Mouse (Mus musculus) cerebellum, adult 11 months (tissue): ENCODE data around the gene Sun2.

Experiments used
- DNase-seq: peaks from one replicate; pipeline ENCODE4 v3.0.0; 2022

Sun2 gene

DNA sequence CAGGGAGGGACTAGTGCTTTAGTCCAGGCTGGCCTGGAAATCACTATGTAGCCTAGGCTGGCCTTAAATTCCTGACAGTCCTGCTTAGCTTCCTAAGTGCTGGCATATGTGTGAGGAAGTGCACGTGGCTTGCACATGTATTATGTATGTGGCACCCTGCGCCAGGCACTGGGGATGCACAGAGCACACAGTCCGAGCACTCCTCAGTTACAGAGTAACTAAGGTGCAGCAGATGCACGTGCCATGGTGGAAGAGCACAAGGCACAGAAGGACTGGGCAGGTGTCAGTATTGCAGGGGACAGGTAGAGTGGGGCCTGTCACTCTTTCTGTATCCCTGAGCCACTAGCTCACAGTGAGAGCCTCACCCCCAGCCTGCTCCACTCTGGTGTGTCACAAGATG lies 12.8 kb upstream of the Sun2 start:
- DNase-seq = no peak

DNA sequence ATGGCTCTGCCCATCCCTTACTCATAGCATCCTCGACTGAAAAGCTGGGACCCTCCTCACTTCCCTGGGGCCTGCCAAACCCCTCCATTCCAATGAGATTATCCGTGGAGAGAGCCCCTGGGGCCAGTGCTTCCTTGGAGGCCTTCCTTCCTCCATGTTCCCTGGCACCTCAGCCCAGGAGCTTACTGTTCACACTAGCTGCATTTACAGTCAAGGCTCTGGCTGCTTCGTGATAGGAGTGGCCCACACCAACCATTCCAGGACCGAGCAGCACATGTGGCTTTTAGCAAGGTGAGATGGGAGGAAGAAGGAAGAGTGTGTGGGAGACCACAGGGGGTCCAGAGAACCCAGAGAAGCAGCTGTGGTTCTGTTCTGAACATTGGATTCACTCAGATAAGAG lies 11.5 kb upstream of the Sun2 start:
- DNase-seq = no peak

DNA sequence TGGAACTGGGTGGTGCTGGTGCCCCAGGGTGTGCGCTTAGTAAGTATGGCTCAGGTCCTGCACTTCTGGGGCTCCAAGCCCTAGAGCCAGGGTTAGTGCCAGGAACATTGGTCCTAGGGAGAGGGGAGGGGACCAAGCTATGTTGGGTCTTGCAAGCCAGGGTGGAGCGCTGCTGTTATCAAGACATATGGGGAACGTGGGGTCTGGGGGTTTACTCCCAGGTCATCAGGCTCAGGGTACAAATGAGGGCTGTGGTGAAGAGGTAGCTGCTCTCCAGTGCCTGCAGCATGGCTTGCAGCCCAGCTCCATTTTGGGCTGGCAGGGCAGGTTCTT lies 11.1 kb upstream of the Sun2 start:
- no peak for DNase-seq

DNA sequence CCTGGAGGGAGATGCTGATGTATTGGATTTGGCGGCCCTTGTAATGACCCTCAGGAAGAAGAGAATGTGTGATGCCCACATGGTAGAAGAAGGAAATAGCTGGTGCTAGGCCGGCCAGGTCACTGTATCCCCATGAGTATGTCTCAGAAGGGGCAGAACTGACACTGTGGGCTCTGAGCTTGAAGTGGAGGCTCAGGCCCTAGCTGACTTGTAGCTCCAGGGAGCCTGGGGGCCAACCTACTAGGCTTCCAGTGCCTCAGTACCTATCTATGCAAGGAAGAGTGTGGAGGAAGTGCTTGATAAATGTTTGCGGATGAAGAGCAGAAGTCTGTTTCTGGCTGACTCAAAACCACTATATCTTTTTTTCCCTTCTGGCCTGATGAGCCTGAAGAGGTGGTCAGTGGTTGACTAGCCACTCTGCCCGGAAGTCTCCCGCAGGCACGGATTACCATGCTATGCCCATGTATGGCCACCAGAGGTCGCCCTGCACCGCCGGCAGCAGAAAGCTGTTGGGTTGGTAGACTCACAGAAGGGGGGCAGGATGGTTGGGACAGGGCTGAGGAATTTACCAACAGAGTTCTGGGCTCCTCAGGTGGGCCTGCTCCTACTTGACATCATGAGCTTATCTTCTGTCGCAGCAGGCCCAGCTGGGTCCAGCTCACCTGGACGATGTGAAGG lies 10.5 kb upstream of the Sun2 start:
- DNase-seq = peak; percentile 79

DNA sequence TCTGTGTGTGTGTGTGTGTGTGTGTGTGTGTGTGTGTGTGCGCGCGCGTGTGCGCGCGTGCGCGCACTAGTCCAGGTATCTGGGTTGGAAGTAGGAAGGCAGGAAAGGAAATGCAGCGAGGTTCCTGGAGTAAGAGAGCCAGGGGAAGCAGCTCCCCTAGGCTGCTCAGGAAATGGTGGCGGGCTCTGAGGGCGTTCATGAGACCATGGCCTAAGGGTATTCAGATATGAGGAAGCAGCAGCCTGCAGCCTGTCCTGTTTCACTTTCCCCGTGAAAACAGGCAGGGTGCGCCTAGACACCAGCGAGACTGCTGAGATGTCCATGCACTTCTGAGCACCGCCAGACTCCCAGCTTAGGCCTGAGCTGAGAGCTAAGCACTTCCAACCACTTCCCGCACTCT lies 9.4 kb upstream of the Sun2 start:
- no peak for DNase-seq

DNA sequence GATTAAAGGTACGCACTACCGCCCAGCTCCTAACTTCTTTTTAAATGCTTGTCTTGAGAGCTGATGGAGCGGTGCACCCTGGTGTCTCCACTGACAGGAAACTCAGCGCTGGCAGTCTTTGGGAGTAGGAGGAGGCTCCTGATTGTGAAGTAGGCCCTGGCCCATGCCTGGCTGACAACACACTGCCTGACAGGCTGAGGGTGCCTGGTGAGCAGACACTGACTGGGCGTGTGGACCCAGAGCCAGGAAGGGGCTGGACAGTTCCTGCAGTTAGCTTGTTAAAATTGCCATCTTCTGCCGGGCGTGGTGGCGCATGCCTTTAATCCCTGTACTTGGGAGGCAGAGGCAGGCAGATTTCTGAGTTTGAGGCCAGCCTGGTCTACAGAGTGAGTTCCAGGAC lies 7.9 kb upstream of the Sun2 start:
- DNase-seq = no peak

DNA sequence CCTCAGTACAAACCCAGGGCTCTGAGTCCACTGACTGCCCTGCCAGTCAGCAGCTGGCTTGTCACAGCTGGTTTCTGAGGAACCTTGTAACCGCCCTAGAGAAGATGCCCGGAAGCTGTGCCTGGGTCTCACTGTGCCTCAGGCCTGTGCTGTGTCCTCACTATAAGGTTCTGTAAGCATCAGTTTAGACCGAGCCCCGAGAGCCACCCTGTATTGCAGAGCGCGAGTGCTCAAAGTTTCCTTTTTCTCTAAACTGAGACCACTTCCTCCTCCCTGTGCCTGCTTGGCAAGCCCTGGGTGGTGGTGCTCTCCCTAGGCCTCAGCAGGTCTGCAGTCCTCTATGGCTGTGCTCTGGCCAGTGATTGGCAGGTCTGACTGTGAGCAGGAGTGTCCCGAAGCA lies 6.8 kb upstream of the Sun2 start:
- no peak for DNase-seq

DNA sequence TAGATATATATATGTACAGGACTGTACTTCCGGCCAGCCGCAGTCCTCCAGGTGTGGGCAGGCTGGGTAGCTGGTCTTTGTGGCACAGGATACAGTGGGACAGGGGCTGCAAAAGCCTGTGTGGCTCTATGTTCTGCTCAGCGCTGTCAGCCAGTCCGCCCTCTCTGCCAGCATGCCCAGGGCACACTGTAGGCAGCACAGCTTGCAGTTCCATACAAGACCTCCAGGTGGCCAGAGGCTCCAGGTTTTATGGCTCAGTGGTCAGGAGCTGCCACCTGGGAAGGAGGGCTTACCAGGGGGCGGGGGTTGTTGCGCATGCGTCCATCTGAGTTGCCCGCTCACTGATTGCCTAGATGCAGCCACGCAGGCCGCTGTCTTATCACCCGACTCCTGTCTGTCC lies 5.7 kb upstream of the Sun2 start:
- no peak for DNase-seq

DNA sequence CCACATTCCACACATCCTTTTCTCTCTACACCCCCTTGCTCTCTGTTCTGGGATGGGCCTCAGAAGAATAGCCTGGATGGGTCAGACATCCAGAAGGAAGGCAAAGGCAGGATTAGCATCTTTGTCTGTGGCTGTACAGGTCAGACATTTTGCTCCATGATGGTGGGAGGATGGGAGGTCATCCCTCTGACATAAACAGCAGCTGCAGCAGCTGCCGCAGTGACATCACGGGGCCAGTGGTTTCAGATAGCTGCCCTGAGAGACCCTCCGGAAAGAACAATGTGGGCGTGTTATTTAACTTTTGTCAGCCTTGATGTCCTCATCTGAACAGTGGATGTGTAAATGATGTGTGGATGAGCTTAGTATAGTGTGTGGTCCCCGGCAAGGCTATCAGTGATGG lies 3.5 kb upstream of the Sun2 start:
- DNase-seq = no peak

DNA sequence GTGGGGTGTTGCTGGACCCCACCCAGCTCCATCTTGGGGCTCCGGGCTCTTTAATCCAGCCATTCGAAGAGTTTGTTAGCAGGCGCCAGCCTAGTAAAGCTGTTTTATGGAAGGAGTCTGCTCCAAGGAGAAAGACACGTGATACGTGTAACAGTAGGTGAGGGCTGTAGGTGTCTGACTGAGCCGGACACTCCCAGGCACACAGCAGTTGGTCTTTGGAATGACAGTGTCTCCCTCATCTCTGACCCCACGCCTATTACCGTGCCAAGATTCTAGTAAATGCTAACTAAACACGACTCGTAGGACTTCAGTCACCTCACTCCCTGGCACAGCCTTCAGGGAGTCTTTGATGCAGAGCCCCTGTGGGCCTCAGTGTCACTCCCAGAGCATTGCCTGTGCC lies 3.0 kb upstream of the Sun2 start:
- DNase-seq = no peak

DNA sequence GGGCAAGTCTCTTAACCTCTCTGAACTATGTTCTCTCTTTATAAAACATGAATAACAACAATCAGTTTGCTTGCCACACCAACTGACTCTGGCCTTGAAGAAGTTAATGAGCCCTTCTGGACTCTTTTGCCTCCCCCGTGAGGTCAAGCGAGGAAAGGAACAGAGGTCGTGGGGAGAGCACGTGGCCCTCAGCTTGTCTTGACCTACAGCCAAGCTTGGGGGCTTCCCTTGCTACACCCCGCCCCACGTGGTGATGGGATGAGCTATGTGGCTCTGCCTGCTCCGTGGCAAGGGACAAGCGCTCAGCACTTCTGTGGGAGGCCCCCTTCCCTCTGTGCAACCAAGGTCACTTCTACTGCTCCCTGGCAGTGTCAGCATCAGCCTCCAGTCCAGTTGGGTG lies 2.4 kb upstream of the Sun2 start:
- DNase-seq = no peak

DNA sequence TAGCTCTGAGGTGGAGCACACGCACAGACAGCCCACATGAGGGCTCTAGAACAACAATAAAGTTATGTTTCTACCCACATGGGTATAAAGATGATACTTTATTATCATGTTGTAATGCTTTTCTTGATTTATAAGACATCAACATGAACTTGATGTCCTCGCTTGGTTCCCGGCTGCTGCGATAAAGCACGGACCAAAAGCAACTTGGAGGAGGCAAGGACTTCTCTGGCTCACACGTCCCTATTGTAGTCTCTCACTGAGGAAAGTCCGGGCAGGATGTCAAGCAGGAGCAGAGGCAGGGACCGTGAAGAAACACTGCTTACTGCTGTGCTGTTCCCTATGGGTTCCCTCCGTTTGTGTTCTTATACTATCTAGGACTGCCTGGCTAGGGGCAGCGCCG lies 1.7 kb upstream of the Sun2 start:
- no peak for DNase-seq

DNA sequence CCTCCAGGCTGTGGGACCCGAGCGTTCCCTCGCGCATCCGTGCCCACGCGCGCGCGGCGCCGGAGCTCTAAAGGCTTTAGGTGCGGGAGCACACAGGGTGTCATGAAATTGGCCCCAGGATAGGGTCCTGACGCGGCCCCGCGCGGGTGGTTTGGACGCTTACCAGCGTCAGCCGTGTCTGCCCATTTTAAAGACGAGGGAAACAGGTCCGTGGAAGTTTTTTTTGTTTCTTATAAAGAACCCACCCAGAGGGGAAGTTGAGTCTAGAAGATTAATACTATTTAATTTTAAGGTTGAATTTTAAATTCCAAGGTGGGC lies 329 bp upstream of the Sun2 start:
- no peak for DNase-seq

DNA sequence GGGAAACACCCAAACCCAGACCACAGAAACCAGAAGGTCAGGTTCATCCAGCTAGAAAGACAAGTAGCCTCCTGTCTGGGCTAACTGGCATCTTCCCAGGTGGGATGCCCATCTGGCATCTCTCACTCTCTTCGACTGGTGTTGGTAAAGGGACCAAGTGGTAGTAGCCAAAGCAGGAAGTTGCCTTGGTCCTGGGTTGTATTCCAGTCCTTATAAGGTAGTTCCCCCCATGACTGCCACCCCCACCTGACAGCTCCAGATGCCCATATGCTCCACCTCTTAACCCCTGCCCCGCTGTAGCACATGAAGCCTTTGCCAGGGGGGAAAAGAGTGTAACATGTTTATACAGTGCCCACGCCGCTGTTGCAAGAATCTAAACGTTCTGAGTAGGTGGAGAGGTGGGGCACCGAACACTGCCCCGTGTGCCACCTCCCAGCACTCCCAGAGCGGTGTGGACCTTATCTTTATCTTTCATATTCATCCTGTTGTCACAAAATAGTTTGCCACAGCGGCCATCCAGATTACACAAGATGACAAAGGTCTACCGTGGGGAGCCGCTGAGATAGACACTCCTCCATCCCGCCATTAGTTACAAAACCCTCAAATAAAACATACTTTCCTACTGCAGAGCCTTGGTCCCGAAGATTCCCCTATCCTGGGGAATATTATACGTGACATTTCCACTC lies 1.0 kb downstream of the Sun2 start:
- no peak for DNase-seq

DNA sequence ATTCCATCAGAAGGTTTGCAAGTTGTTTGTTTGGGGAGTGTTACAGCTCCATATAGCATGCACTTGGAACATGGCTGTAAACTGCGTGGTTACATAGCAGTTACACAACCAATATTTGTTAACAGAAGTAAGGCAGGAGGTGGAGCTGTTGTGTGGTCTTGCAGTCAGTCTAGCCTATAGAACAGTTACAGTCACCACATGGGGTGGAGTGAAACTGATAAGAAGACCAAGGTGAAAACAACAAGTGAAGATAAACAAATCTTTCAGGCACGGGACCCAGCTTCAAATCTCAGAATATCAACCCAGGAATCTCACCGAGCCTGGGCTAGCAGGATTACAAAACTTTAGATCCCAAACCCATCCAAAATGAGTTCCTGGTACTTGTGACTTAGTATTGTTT lies 1.6 kb downstream of the Sun2 start:
- DNase-seq = no peak

DNA sequence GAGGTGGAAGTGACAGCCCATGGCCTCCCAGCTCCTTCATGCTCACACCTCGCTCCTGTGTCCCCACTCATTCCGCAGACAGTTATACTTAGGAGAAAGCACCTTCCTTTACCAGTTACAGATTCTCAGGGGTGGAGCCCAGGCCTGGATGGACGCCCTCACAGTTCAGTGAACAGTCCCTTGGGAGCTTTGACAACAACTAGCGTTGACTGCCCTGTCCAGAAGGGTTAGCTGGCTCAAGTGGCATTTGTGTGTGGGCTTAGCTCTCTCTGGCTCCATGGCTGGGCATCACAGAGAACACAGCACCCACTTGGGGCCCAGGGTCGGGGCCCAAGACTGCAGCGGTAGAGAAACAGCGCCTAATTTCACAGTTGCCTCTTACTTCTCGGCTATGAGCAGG lies 8.0 kb downstream of the Sun2 start:
- no peak for DNase-seq

DNA sequence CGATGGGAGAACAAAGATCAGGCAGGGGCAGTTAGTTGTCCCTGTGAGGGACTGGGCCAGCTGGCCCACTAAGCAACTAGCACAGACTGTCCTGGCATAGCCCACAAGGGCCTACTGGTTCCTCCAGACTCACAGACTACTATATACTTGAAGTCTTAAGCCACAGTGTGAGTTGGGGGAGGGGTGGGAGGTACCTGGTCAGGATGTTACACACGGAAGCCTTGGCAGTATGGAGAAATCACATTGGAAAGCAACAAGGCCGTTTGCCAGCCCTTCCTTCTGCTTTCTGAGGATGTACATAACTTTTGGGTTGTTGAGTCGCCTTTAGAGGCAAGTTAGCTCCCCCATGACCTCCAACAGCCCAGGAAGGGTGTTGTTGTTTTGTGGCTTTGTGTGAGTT lies 8.7 kb downstream of the Sun2 start:
- no peak for DNase-seq

DNA sequence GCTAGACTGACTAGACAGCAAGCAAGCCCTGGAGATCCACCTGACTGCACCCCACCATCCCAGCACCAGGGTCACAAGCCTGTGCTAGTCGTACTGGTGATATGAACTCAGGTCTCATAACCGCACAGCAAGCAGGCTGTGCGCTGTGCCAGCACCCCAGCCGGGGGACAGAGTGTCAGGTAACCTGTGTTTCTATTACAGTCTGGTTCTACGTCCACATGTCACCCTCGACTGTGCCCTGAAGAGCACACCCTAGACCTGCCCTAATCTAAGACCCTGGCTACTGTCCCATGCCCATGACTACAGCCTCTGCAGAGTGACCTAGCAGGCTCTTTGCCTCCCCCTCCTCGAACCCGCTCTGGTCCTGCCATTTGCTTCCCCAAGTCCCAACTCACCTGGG lies 9.1 kb downstream of the Sun2 start:
- no peak for DNase-seq

DNA sequence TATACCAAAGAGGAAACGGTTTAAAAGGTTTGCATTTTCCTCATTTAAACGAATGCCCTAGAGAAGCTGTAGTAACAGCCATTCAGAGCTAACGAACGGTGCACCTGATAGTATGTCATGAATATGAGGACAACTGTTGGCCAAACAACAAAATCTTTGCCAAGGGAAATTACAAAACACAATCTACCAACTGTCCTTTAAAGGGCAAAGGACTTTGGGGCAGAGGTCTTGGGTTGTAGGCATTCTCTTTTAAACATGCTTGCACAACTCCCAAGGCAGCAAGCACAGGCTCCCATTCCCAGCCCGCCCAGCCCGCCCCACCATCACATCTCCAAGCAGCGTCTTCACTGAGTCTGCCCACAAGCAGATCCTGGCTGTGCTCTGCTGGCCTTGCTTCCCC lies 10.8 kb downstream of the Sun2 start:
- DNase-seq = no peak

DNA sequence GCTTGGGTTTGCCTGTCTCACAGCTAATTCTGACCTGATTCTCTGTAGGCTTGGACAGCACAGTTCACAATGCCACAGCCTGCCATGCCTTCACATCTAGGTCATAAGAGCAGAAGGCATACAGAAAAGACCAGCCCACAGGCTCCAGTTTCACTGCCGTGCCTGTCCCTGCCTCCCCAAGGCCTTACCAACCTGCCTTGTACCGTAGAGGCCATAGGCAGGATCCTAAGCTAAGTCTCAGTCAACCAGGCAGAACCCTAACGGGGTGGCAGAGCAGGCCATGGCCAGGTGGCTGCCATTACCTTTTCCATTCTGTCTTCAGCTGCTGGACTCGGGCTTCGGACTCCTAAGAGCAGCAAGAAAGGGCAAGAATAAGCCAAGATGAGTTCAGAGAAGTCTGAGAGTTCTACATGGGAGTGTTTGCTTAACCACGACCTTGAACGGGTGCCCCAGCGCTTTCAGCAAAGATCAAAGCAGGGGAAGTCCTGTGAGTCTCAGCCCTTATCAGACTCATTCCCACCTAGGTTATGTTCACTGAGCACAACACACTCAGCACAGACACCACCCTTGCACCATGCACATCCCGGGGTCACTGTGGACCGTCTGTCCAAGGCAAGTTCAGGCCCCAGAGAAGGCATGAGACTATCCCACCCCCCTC lies 13.5 kb downstream of the Sun2 start:
- DNase-seq = no peak

DNA sequence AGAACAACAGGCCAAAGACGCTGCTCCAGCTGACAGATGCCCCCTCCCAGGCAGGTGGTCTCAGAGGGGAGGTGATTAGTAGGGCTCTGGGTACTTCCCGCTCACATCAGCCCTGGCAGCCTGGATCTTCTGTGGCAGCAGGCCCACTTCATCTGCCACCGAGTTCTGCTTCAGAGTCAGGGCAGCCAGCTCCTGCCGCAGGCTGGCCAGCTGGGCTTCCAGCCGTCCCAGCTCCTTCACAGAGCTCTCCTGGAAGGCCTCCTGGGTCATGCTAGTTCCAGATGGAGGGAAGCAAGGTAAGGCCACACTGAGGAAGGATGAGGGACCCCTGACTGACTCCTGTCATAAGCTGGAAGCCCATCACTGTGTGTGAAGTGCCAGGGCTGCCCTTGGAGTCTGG lies 14.0 kb downstream of the Sun2 start:
- no peak for DNase-seq

DNA sequence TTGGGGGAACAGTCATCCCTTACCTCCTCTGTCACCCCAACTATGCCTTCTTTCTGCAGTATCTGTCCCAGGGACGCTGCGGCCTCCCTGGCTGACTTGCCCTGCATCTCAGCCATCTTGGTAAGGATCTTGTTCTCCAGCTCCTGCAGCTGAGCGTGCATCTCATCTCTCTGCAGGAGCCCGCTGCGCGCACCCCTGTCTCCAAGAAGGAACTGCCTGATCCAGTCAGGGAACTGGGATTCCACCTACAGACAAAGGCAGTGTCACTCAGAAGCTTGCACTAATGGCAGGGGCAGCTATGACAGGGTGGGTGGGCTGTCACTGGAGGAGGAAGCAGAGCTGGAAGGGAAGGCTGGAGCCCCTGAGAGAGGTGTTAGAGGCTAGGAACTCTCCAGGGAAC lies 14.5 kb downstream of the Sun2 start:
- DNase-seq = no peak

DNA sequence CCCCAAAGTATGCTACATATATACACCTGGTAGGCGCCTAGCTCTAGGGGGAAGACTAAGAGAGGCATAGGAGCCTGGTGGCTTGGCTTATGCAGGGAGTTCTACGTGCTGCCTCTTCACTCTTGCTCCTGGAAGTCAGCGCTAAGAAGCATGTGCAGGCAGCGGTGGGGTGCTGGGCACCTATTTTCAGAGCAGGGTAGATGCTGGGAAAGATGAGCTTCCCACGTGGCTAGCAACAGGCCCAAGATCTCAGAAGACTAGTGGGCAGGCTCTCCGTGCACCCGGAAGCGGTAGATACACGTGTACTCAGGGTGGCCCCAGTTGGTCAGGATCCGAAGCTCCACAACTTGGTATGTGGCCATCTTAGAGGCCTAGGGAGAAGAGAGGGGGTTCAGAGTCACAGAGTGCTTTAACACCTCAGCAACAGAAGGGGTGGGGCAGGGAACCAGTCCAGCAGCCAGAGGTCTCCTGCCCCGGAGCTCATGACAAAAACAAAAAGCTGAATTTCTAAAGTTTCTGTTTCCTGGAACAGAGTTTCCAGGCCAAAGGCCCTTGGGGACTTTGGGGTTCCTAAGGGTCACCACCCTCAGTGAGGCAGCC lies 17.0 kb downstream of the Sun2 start:
- no peak for DNase-seq

DNA sequence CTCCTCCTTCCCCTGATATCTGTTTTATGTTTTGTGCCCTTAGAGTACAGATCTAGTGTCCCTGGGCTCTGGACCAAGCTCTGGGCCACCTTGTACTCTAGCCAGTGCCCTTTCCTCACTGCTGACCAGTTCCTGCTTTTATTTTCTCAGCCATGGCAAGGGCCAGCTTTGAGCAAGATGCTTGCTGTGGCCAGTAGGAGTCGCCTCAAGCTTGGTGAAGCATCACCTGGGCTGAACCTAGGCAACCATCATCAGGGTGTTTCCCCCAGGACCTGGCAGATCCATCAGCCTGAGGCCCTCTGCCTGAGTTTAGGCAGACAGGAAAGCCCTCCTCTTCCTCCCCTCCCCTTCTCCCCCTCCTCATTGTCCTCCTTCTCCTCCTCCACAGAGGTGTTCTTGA lies 18.9 kb downstream of the Sun2 start:
- DNase-seq = no peak

DNA sequence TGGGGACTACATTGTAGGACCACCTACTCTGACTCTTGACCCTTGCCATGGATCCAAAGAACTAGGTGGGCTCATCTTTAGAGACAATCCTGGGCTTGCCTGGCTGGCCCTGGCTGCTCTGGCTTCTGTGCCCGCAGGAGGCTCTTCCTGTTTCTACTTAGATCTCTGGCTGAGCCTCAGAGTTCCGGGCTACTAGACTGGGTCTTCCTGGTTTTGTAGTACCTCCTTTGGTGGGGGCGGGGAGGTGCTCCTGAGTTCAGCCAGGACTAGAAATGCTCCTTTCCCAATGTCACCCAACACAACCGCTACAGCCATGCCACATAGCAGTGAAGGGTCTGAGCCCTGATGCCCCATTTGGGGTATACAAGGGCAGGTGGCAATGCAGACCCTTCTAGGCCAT lies 21.5 kb downstream of the Sun2 start:
- DNase-seq = no peak
